Mouse (Mus musculus): ENCODE measurements around the gene Smarcb1.

DNA sequence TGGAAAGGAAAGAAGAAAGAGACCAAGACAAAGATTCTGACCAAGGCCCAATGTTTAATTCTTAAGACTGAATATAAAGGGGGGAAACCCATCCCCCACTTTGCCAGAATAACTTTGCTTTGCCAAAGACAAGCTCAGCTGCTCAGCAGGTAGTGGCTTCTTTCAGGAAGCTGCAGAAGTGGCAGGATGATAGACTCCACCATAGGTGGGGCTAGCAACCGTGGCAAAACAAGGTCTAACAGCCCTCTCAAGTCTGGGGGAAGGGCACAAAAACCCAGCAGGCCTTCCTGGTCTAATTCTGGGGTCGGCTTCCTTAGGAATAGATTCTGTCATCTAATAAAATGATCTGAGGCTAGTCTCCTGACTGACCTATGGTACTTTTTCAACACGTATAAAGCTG, 73.0 kb downstream of the Smarcb1 start:
- TF ChIP-seq CHD2 (IDR thresholded peaks at IDR 0.05; ENCODE audit: low read depth, low read length) (no peak), MAFK (IDR thresholded peaks at IDR 0.05; ENCODE audit: insufficient read depth, low read depth, low read length) (no peak), ZNF384 (IDR thresholded peaks at IDR 0.05; ENCODE audit: low read depth, low read length) (no peak)

All from ES-E14 (cell line).